Mouse (Mus musculus) retina, embryonic 14.5 days (tissue): ENCODE measurements around the gene Rpf2.

ENCODE experiments used
- DNase-seq: peaks from one replicate; pipeline ENCODE4 v3.0.0-alpha.2; 2015; ENCODE audit warnings: low spot score

Rpf2 gene

DNA sequence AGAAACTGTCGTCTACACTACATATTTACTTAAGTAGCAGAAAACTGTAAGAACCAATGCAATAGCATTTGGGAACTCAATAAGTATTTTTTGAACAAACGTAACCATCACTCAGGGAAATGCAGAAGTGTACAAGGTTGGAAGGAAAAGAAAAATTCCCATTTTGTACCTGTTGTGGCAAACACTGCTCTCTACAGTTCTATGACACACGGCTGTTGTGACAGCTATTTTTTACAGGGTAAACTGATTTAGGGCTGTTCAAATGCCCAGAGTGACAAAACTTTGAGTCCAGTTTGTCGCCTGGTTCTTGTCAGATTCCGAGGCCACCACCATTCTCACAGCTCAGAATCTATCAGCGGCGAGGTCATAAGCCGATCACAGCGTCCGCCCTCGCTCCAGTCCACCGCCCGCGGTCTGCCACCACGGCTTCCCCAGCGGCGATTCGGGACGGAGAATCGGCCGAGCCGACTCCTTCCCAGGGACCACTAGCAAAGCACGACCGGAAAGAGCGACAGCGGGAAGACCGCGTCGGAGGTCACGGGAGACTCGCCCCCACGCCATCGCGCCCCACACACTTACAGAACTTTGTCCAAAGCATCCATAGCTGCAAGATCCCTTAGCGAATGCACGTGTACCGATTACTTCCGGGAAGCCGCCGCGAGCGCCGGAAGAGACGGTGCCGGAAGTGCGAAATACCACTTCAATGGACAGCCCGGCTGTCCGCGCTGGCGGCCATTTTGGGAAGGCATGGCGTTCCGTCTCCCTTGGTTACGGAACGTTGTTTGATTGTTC lies at the start of gene Rpf2:
TSS of gene Rpf2 (minus strand) at position 663 of the 792 bp plus-strand sequence.
- peak; percentile 90 for DNase-seq

DNA sequence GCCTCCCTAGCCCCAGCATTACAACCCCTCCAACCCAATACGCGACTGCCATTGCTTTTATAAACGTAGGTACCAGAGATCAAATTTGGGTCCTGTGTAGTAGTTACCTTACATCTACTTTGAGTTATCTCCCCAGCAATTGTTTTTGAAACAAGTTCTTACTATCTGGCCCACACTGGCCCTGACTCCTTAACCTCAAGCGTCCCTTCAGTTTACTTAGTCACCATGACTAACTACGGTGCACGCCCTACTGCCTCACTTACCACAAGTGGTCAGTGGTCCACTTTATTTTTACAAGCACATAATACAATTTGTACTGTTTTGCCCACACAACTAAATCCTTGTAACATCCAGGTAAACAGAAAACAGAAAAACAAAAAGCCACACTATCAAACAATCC lies 45.8 kb upstream of the Rpf2 start:
- no peak for DNase-seq

DNA sequence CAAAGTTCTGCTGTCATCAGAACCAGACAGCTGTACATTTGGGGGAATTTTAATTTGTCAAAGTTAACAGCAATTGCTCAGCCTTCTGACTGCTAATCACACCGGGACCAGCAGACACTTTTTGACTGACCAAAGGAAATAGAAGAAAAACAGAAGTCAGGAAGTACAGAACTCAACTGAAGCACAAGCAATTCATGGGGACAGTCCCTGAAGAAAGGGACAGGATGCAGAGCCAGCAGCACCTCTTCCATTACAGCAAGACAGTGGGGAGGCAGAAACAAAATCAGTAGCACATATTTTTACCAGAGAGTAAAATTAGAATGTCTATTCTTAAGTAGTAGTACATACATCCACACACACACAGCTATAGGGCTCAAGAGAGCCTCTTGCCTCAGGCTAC lies 39.9 kb upstream of the Rpf2 start:
- no peak for DNase-seq

DNA sequence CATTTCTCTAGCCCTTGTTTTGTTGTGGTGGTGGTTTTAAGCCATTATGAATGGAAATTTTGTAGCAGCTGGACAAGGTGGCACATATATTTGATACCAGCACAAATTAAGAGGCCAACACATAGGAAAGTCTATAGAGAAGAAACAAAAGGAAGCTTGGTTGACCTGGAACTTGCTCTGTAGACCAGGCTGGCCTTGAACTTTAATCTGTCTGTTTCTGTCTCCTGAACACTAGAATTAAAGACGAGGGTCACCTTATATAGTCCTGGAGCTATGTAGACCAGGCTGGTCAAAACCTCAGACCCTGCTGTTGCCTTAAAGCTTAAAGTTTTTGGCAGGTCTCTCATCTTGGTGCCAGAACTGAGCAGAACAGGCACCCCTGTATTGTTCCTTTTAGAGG lies 38.7 kb upstream of the Rpf2 start:
- no peak for DNase-seq

DNA sequence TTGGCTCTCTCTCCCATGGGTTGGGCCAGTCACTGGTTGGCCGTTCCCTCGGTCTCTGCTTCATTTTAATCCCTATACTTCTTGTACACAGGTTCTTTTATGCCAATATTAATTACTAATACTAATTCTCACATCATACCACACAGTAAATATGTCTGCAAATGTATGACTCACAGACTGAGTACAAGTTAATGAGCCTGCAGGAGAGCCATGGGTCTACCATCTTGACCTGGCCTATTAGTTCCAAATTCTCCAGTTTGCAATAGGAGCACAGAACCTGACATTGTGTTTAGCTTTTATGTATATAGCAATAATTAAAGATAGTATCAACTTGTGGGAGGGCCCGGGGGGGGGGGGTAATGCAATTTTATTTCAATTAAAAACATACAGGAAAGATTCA lies 38.2 kb upstream of the Rpf2 start:
- DNase-seq, result no peak

DNA sequence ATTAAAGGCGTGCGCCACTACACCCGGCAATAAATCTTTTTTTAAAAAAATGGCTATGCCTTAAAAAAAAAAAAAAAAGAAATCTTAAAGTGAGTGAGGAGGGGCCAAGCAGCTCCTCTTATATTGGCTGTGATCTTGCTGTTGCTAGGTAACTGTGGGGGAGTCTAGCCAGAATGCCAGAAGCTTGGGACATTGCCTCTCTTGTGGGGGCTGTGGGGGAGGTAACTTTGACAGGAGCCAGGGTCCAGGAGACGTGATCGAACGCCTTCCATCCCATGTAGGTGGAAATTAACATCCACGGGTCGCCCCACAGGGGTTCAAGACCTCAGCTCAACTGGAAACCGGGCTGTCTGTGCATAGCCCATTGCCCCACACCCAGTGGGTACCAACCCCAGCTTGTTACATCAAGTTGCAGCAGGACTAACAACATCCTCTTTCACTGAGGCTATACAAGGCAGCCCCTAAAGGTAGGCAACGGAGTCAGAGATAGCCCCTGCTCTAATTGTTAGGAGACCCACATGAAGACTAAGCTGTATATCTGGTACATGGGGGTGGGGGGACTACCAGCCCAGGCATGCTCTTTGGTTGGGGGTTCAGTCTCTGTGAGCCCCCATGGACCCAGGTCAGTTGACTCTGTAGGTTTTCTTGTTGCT lies 37.5 kb upstream of the Rpf2 start:
- DNase-seq, result no peak

DNA sequence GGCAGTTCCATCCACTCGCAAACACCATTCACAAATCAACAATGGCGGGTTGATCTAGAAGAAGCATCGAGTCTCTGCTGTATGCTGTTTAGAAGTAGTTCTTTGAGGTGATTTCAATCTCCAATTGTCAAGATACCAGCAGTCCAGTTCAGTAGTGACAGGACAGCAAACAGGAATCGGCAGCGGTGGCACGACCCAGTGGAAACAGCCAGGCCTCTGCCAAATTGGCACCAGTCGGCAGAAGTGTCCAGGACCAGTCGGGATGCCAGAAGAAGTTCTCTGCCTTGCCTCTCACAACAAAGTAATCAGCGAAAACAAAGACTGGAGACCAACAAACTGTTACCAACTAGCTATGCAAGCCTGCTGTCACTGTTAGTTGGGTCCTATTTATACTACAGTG lies 36.8 kb upstream of the Rpf2 start:
- DNase-seq, result no peak

DNA sequence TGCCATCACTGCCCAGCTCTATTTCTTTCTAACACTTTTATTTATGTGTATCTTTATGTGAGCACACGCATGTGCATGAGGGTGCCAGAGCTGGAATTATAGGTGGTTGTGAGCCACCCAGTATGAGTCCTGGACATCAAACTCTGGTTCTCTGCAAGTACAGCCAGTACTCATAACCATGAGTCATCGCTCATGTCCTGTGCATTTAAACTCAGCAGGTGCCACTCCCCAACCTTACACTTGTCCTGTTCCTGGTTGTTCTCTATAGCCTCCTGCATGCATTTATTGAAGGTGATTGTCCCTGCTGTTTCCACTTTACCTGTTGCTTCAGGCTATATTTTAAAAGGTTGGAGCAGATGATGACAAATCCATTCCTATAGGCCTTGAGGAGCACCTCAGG lies 34.7 kb upstream of the Rpf2 start:
- no peak for DNase-seq

DNA sequence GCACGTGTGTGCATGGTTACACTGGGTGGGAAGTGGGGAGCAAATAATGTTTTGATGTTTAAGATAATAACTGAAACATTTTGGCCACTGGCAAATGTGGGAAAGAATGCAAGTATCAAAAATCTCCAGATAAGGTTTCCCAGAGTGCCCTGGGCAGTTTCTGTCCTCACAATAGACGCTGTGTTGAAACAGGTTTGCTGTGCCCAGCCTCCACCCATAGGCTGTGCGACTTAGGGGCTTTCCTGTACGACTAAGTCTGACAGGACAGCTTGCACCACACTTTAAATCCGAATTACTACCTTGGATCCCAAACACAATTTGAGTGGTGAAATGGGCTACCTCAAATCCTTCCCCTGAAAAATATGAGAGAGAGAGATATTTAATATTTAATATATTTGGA lies 31.5 kb upstream of the Rpf2 start:
- DNase-seq, result no peak

DNA sequence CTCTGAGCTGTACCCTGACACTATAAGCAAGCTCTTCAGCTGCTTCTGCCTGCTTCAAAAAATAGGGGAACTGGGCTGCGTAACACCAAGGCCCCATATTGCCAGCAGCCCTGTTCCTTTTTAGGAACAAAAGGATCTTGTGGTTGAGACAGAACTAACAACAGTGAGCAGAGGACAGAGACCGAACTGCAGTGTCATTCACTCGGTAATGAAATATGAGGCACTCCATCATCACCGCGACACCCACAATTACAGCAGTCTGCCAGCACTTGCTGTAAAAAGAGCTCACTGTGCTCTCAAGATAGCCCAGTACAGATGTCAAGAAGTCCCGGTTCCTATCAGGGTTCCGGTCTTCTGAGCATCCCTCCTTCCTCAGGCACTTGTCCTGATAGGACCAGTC lies 29.2 kb upstream of the Rpf2 start:
- DNase-seq, result no peak

DNA sequence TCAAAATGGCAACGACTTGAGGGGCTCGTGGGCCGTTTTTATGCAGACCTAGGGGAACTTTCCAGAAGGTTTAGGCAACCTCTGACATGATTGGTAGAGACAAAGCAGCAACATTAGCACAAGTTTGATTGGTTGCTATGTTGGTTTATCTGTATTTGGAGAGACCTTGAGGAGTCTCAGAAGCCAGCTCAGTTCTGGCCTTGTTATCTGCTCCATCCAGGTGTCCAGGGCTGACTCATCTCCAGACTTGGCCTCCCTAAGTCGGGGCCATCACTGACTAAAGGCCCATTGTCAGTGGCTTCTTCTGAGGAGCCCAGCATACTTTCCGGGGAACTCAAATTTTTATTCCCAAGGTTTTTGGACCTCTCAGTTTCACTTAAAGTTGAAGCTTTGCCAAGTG lies 27.1 kb upstream of the Rpf2 start:
- DNase-seq, result no peak

DNA sequence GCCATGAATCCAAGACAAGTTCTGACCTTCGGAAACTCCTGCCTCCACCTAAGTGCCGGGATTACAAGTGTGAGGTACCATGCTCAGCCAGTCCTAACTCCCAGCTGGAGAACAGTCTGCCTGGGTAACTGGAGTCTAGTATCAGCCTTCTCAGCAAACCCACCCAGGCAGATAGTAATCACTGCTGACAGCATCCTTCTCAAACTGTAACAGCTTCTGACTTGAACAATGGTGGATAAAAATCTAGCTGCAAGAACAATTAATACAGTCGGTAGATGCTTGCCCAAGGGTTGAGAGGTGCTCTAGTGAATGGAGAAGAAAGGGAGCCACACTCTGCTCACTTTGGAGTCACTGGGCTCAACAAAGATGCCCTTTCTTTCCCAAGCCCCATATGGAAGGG lies 24.4 kb upstream of the Rpf2 start:
- DNase-seq, result peak; percentile 72

DNA sequence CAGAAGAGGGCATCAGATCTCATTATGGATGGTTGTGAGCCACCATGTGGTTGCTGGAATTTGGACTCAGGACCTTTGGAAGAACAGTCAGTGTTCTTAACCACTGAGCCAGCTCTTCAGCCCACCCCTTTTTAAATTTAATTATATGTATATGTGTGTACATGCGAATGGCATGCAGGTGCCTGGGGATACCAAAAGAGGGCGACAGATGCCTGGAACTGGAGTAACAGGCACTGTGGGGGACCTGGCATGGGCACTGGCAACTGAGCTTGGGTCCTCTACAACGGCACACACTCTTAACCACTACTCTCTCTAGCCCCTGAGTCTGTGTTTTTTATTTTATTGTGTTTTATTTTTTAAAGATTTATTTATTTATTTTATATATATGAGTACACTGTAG lies 18.1 kb upstream of the Rpf2 start:
- no peak for DNase-seq

DNA sequence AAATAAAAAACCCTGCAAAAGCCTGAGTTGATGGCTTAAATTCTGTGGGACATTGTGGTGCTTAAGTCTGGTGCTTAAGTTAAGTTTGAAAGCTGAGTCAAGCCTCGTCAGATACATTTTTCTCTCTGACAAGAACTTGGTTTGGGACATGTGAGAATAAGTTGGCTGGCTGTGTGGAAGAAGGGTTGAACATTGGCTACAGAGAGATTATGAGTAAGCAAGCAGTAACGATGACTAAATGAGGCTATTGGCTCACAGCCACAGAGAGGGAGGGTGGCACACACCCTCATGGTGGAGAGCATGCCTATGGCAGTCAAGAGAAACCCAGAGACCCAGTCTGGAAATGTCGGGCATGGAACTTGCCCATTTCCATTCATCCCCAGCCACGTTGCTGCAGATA lies 16.9 kb upstream of the Rpf2 start:
- DNase-seq, result no peak

DNA sequence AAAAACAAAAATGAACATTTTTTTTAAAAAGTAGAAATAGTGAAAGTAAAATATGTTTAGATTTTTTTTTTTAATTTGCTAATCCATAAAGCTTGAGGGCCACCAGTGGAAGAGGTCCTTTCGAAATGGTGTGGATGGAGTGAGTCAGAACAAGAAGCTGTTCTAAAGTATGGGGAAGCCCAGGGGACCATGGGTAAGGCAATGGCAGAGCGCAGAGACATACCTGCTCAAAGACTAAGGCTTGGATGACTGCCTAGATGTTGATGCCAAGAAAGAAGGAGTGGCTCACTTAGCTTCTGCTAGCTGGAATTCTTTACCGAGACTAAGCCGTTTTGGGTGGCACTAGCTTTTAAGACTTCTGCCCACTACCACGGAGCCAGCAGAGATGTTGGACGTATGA lies 15.4 kb upstream of the Rpf2 start:
- no peak for DNase-seq

DNA sequence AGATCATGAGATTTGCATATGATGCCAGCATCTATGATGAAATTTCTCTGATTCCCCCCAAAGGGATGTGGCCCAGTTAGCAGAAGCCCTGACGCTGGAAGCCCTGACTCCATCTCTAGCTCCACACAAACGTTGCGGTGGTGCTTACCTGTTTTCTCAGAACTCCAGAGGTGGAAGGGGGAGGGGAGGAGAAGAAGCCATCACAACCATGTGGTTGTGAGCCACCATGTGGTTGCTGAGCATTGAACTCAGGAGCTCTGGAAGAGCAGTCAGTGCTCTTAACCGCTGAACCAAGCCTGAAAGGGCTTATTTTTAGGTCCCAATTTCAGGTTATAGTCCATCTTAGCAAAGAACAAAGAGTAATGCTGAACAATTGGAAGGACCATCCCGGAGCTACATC lies 13.5 kb upstream of the Rpf2 start:
- no peak for DNase-seq

DNA sequence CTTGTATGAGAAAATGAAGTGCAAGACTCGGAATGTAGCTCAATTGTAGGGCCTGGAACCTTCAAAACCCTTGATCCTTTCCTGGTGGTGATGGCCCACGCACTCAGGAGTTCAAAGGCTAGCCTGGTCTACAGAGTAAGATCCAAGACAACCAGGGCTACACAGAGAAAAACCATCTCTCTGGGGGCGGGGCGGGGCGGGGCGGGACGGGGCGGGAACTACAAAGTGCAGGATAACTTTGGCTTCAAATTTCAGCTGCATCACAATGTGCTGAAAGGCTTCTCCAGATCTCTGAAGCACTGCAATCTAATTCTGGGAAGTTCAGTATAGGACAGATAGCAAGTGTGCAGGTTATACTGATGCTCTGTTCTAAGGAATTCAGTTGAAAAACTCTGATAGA lies 12.7 kb upstream of the Rpf2 start:
- DNase-seq, result no peak

DNA sequence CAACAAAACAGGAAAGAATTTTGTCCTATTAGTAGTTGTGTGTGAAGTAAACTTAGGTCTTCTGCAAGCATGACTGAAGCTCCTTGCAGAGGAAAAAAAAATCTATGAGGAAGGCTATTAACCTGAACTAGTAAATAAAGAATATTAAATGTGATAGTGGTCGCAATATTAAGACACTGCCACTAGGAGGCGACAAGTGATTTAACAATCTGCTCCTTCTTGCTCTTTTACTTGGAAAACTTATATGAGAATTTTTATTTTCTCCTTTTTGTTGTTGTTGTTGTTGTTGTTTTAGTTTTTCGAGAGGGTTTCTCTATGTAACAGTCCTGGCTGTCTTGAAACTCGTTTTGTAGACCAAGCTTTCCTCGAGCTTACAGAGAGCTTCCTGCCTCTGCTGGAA lies 12.1 kb upstream of the Rpf2 start:
- DNase-seq, result peak; percentile 86

DNA sequence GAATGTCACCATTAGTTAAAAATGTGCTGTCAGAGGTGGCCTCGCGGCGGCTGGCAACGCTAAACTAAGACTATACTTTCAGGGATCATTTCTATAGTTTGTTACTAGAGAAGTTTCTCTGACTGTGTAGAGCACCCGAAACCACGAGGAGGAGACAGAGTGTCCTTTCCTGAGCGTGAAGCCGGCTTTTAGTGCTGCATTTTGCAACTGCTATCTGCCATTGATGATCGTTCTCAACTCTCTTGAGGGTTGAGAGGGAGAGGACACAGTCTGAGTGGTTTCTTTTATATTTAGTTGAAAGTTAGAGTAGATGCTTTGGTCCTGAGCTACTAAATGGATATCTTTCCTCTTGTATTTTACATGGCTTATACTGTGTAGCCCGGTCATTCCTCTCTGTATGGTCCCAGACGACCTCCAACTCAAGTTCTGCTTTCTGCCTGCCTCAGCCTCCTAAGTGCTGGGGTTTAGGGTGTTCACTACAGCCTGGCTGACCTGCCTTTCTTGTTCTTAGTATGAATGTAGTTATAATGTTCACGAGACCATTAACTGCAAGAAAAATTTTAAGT lies 11.6 kb upstream of the Rpf2 start:
- DNase-seq, result peak; percentile 92

DNA sequence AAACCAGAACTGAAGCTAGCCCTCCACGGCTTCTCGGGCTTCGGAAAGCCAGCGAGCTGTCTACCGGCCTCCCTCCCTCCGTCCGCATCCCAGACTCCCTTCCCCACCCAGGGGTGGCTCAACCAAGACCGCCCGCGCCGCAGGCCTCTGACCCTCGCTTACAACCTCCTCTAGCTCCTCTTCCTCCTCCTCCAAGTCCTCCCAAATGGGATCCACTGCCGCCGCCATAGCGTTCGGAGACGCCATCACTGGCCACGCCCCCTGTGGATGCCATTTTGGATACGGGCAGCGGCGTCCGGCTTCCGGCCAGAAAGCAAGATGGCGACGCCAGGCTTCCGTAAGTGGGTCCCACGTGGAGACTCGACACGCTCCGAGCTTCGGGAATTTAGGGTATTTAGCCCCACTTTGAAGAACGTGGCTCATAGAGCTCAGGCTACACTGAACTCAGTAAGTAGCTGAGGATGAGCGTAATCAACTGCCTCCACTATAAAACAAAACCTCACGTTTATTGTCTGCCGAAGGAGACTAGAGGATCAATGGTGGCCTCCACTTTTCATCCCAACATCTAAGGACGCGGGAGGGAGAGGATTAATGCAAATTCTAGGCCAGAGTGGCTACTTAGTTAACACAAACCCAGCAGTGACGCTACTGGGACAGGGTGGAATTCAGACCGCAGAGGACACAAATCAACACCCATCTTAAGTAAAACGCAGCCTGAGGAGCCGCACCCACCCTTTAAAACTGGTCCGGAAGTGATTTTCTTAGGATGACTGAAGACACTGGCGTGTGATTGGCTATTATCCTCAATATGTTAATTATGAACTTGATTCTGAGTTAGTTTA lies 10.8 kb upstream of the Rpf2 start, which contains the start of gene Gtf3c6:
TSS of gene Gtf3c6 (minus strand) at position 695 of the 842 bp plus-strand sequence.
- DNase-seq, result peak; percentile 95

DNA sequence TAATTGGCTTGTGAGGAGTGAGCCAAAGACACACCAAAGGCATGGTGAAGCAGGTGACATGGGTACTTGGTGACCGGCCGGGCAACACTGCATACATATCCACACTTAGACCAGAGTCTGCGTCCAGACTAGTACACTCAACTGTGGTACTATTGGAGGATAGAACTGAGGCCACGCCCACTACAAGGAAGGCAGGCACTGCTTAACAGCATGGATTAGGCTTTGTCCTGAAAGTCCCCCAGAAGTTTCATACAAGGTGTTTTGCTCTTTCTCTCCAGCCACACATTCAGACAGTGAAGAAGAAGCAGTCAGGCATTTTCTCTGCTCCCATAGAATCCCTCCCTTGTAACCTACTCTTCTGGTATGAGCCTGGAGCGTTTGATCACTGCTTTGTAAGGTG lies 9.9 kb upstream of the Rpf2 start:
- peak; percentile 72 for DNase-seq

DNA sequence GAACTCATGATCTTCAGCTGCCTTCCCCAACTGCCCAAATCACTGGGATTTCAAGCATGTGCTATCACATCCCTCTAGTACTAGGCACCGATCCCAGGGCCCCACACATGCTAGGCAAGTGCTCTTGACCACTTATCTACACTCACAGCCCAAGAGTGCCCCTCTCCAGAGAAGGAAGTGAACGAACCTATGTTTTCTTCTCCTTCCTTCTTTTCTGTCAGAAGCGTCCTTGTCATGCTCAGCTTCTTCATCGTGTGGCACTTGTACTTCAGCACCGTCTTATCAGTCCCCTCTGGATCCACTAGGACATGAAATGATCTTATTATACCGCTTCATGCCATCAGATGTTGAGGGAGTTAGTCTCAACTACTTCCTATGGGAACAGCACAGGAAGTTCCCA lies 4.1 kb upstream of the Rpf2 start:
- no peak for DNase-seq

DNA sequence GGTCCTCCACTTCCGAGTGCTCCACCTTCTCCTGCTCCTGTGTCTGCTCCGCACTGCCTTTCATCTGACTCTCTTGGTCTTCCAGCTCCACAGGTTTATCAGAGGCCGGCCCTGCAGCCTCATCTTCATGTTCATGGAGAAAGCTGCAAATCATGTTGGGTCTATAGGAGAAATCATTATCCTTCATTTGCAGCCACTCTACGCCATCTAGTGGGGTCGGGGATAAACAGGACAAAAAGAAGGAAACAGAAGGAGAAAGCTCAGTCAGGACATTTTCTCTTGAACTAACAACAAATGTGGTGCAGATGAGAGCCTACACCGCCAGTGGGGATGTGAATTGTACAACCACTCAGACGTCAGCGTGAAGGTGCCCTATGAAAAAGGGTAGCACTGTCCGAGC lies 2.8 kb upstream of the Rpf2 start:
- no peak for DNase-seq
